Mouse (Mus musculus) bone marrow macrophage, adult 2 months (primary cell): ENCODE data around the gene Gm28635. TPM values are rescaled to one million over a fixed set of nuclear protein-coding genes. Genes with fewer than 3 reads are reported as not detected.

Source experiments
- H3K27ac ChIP-seq: 2 replicates; pipeline ENCODE4 v1.5.1; 2012; ENCODE audit warnings: low read depth, low read length; ENCODE audit not compliant: insufficient read depth
- H3K4me1 ChIP-seq: 2 replicates; pipeline ENCODE4 v1.6.1; 2012; ENCODE audit warnings: low read length; ENCODE audit not compliant: control insufficient read depth, insufficient read depth
- H3K4me3 ChIP-seq: 2 replicates; pipeline ENCODE4 v1.5.1; 2012; ENCODE audit warnings: mild to moderate bottlenecking, low read length, moderate library complexity; ENCODE audit not compliant: insufficient read depth
- CTCF ChIP-seq: IDR thresholded peaks from 2 replicates; pipeline ENCODE4 v1.5.1; 2012; ENCODE audit warnings: low read depth, mild to moderate bottlenecking, low read length, moderate library complexity
- POLR2A ChIP-seq: IDR thresholded peaks from 2 replicates; pipeline ENCODE4 v1.6.1; 2012; ENCODE audit warnings: mild to moderate bottlenecking, low read depth, low read length, borderline replicate concordance
- polyA plus RNA-seq: library from polyadenylated mRNA; stranded (reverse); fragments of >200 nt; gene quantifications from 2 replicates; pipeline ENCODE4 v1.2.4, GENCODE M21; 2012; ENCODE audit not compliant: missing spikeins, insufficient read depth, insufficient read length

The Gm28635 gene
- polyA plus RNA-seq, 1 experiment = not detected

DNA sequence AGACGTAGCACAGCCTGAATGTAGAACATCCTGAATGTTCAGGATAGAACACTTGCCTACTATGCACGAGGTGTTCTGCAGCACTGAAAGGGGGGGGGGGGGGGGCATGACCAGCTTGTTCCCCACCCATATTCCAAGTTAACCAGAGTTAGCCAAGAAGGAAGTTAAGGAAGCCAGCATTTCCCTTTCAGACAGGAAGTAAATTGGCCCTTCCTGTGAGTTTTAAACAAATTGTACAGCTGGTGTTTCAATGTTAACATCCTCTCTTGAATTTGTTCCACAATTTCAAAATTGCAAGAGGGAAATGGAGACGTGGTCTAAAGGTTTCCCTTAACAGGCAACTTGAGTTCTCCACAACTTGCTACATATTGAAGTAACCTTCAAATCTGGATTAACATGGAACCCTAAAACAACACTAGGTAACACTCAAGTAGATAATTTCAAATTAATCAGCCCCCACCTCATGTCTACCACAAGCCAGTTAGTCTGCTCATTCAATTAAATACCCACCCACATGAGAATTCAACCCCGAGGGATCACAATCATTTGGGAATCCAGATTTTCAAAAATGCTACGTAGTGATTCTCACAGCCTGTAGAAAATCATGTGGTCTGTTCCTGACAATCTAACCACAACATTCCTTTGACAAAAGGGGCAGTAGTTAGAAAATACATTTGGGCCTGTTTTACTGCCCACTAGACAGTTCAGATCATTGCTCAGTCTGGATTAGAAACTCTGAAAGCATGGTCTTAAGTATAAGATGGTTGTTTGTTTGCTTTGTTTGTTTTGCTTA lies 39.2 kb downstream of the Gm28635 start:
- TF ChIP-seq POLR2A (no peak), CTCF (no peak)
- Histone ChIP-seq H3K27ac (peak overlapping the region; percentile 61), H3K4me3 (no peak overlapping the region), H3K4me1 (peaks cover 70% of the 10 kb centered on the region)

- TF ChIP-seq CTCF (no peak), POLR2A (no peak)
- Histone ChIP-seq H3K4me1 (peaks cover 74% of the 10 kb centered on the region), H3K4me3 (no peak overlapping the region), H3K27ac (no peak overlapping the region)
Observed at GRCm38 (mm10) chr2:84637452-84638165, 40.2 kb downstream of the Gm28635 start.

DNA sequence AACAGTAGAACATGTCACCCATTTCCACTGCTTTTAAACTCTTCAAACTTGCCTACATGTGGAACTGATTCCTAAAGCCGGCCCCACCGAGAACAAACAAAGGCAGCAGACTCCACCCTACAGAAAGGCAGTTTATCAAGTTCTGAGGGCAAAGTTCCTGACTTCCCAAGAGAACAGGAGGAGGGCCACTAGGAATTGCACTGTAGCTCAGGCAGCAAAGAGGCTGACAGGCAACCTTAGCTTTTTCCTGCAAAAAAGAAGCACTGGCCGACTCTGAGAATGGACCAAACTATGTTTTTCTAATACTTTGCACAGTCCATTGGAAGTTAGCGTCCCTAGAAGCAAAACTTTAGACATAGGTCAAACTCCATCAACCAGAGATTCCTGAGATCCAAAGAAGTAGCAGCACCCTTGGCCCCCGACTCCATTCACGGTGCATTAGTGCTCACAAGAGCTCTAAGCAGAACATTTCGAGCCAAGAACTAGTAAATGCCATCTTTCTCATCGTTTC lies 41.6 kb downstream of the Gm28635 start:
- Histone ChIP-seq H3K27ac (peak overlapping the region; percentile 58), H3K4me3 (no peak overlapping the region; the same call in 1 of the 2 replicates), H3K4me1 (peaks cover 76% of the 10 kb centered on the region)
- TF ChIP-seq CTCF = no peak
- TF ChIP-seq POLR2A = no peak

DNA sequence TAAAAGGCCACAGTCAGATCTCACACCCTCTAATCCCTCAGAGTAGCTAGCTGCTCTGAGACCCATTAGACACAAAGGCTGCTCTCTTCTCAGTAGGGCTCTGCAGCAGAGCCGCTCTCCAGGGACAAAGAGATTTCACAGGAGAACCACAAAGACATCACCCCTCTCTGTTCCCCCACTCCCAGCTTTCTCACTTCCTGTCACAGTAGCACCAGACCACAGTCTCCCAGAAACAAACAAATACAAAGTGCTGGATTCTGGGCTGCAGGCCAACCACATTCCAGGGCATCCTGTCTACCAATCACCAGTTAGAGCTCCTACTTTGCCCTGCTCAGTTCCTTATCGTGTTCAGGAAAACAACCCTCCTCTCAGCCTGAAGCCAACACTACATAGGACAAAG lies 42.2 kb downstream of the Gm28635 start:
- peak overlapping the region; percentile 58 for H3K27ac ChIP-seq
- peaks cover 73% of the 10 kb centered on the region for H3K4me1 ChIP-seq
- H3K4me3 ChIP-seq = no peak overlapping the region
- TF ChIP-seq CTCF = no peak

DNA sequence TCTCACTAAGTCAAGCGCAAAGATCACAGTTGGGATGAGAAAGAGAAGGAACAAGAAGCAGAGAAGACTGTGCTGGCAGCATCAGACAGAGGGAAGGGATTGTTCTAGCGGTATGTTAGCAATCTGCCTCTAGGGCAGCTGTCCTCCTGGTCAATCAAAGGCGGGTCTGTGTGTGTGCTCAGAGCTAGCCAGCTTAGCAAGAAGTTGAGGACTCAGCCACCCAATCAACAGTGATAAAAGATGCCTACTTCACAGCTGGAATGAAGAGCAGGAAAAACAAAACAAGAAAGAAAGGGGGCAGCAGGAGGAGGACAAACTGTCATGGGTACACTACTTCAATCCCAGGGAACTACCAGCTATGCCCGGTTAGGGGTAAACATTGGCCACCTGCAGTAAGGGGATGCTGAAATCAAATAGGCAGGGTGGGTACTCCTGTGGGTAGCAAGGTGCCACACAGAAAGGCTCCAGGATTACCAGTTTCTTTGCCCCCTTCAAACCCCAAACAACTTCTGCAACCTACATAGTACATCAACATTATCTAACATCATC lies 42.8 kb downstream of the Gm28635 start:
- H3K4me3 ChIP-seq = no peak overlapping the region
- H3K4me1 ChIP-seq = peaks cover 68% of the 10 kb centered on the region
- H3K27ac ChIP-seq = peak overlapping the region; percentile 30; the same call in 1 of the 2 replicates

GRCm38 (mm10) chr2:84634006-84634405 lies 43.8 kb downstream of the Gm28635 start:
- H3K27ac ChIP-seq = no peak overlapping the region
- TF ChIP-seq POLR2A (no peak), CTCF (no peak)
- no peak overlapping the region for H3K4me3 ChIP-seq
- peaks cover 66% of the 10 kb centered on the region for H3K4me1 ChIP-seq

More for the DNA sequence above, 42.8 kb downstream of the Gm28635 start:
- TF ChIP-seq POLR2A (no peak), CTCF (no peak)

- no peak overlapping the region for H3K4me3 ChIP-seq
- TF ChIP-seq CTCF (no peak), POLR2A (no peak)
- peaks cover 64% of the 10 kb centered on the region for H3K4me1 ChIP-seq
- H3K27ac ChIP-seq = no peak overlapping the region
Observed at GRCm38 (mm10) chr2:84632999-84633398, 44.8 kb downstream of the Gm28635 start.

DNA sequence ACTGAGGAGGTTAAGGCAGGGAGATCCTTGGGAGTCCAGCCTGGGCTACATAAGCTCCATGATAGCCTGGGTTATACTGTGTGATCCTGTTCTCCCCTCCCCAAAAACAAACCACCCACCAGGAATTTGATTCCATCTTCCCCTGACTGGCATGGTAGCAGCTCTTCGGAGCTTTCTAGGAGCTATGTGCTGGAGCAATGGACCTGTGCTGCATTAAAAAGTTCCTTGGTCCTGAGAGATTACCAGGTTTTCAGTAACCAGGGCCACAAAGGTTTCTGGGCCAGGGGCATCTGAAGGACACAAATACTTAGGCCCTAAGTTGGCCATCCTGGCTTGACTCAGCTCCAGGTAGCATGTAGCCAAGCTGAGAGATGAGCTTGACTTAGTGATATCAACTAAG lies 45.8 kb downstream of the Gm28635 start:
- Histone ChIP-seq H3K27ac (no peak overlapping the region), H3K4me1 (peaks cover 60% of the 10 kb centered on the region)

DNA sequence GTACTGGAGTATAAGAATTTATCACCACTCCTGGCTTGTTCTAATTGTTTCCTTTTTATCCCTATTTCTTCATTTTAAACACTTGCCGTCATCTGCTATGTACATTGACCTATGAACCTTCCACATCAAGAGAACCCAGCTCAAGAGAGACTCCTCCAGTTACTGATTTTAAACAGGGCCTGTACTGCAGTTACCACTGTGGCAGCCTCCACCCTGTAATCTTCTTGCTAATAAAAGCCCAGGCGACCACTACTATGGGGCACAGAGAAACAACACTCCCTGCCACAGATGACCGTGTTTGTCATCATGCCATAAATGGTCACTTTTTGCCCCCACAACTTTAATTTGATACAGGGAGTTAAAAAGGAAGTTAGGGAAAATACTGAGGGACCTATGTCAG lies 50.8 kb downstream of the Gm28635 start:
- TF ChIP-seq POLR2A (no peak), CTCF (no peak)
- Histone ChIP-seq H3K4me1 (peaks cover 59% of the 10 kb centered on the region), H3K27ac (no peak overlapping the region), H3K4me3 (no peak overlapping the region)

More for the DNA sequence above, 45.8 kb downstream of the Gm28635 start:
- TF ChIP-seq CTCF (no peak), POLR2A (no peak)
- no peak overlapping the region for H3K4me3 ChIP-seq
